Mouse (Mus musculus): ENCODE results near the gene Stard3.

- TF ChIP-seq CTCF (IDR thresholded peaks at IDR 0.05; ENCODE audit: extremely low read depth, insufficient read length, insufficient replicate concordance, low read depth, low read length) (no peak), POLR2A (IDR thresholded peaks at IDR 0.05; ENCODE audit: low read depth, low read length) (no peak)
Measured at GRCm38 (mm10) chr11:98409341-98409822, 51.2 kb downstream of the Stard3 start.
